Mouse (Mus musculus) right cerebral cortex, postnatal 25 days (tissue): ENCODE data around the gene Cct7.
A peak's percentile ranks its signal among the peaks of the same experiment; 100 is the strongest.

Experiments
- DNase-seq: peaks from one replicate; pipeline ENCODE4 v3.0.0; 2022

Gene Cct7

GRCm38 (mm10) chr6:85452816-85453215 is 1.5 kb downstream of the Cct7 start:
- no peak for DNase-seq

GRCm38 (mm10) chr6:85459621-85460020 is 8.3 kb downstream of the Cct7 start:
- no peak for DNase-seq

GRCm38 (mm10) chr6:85465381-85465780 is 14.1 kb downstream of the Cct7 start:
- DNase-seq = no peak

DNA sequence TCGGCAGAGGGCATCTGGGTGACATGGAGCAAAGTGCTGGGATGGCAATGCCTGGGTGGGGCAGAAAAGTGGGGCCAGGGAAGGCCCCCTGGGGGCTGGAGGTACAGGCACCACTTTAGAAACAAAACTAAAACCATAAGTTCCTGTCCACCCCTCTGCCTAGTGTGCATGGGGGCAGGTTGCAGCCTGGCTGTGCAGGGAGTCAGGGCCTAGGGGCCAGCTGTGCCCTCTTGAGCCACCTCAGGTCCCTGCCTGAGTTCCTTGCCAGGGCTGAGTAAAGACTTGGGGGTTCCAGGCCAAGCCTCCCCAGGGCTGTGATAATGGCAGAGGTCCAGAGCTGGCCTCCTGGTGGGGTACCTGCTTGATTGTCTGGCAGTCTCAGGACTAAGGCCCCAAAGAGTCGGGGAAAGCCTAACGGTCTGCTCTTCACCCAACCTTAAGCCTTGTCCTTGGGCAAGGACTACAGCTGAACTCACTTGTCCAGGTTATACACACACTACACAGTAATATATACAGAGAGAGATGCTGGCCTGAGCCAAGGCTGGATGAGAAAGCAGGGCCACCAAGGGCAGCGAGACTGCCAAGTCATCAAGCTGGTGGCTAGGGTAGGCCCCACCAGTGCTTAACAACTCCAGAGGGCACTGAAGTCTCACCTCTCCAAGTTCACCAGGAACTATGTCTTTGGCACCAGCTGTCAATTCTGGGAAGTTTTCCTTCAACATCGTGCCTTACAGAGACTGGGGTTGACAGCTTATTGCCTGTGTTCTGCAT is 18.5 kb downstream of the Cct7 start:
- no peak for DNase-seq

- DNase-seq = no peak
Measured at GRCm38 (mm10) chr6:85471962-85472361, 20.6 kb downstream of the Cct7 start.

- no peak for DNase-seq
Measured at GRCm38 (mm10) chr6:85472542-85472941, 21.2 kb downstream of the Cct7 start.

DNA sequence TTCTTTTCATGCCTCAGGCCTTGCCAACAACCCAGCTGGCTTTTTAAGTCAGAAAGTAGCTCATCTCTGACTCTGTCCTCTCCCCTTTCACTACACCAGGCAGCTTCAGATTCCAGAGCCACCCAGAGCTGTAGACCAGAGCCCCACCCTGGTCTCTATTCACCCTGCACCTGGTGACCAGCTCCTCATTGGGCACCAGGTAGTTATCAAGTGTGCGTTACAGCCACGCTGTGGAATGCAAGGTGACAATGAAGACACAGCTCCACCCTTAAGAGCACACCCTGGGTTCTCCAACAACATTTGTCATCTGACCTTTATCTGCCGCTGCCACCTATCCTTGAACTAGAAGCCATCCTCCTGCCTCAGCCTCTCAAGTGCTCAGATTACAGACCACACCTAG is 24.3 kb downstream of the Cct7 start:
- no peak for DNase-seq

- DNase-seq = no peak
Measured at GRCm38 (mm10) chr6:85477366-85477917, 26.1 kb downstream of the Cct7 start.

DNA sequence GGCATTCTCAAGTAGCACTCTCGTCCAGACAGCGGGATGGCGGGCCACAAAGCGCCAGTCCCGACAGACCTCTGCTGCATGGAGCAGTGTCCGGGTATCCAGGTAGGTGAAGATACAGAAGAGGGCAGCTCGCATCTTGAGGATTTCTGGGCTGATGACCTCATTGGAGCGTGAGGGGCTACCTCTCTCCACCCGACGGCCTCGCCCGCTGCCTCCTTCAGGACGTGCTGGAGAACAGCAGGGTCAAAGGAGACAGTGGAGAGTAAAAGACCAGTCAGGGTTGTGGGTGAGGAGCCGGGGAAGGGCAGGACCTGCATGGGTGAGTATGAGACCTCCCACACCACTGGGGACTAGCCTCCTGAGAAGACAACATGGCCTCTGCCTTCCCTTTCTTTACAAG is 27.1 kb downstream of the Cct7 start:
- DNase-seq = no peak

DNA sequence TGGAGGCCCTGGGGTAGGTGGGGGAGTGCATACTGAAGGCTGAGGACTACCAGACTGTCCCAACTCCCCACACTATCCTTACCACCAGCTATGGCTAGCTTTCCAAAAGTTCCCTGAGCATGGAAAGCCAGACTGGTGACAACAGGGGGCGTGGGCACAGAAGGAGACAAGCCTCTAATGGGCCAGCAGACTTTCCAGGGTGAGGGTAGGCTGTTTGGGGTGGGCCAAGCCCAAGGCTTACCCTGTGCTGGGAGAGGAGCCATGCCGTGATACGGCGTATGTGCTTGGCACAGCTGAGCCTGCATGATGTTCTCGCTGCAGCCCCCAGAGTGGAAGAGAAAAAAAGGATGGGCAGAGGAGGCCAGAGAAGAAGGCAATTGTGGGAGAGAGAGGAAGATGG is 28.7 kb downstream of the Cct7 start:
- no peak for DNase-seq

- no peak for DNase-seq
Measured at GRCm38 (mm10) chr6:85480685-85481084, 29.4 kb downstream of the Cct7 start.

- no peak for DNase-seq
Measured at GRCm38 (mm10) chr6:85483843-85484721, 32.8 kb downstream of the Cct7 start.

DNA sequence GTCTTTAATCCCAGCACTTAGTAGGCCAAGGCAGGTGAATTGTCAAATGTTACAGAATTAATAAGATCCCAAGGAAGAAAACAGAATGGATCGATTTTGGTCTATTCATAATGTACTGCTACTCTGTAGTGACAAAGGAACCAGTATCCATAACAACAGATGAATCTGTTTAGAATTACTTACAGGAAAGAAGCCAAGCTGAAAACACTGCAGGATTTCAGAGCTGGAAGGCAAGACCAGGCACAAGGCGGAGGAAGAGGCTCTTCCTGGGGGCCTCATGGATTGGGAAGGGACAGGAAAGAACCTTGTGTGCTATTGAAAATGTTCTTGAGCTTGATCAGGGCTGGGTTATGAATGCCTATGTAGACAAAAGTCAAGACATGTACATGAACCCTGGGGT is 34.4 kb downstream of the Cct7 start:
- no peak for DNase-seq

- DNase-seq = no peak
Measured at GRCm38 (mm10) chr6:85488510-85488909, 37.2 kb downstream of the Cct7 start.

DNA sequence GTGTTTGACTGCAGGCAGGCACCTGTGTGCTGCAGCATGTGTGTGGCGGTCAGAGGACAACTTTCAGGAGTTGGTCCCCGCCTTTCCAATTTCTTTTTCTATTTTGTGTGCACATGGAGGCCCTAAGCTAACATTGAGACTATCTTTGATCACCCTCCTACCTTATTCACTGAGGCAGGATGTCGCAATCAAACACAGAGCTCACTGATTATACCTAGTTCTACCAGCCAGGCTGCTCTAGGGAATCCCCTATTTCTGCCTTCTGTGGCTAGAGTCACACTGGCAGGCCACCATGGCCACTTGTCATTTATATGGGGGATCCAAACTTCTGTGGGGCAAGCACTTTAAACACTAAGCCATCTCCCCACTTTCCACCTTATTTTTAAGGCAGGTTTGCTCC is 38.4 kb downstream of the Cct7 start:
- no peak for DNase-seq

GRCm38 (mm10) chr6:85490252-85490651 is 38.9 kb downstream of the Cct7 start:
- no peak for DNase-seq

- DNase-seq = no peak
Measured at GRCm38 (mm10) chr6:85491606-85492005, 40.3 kb downstream of the Cct7 start.

DNA sequence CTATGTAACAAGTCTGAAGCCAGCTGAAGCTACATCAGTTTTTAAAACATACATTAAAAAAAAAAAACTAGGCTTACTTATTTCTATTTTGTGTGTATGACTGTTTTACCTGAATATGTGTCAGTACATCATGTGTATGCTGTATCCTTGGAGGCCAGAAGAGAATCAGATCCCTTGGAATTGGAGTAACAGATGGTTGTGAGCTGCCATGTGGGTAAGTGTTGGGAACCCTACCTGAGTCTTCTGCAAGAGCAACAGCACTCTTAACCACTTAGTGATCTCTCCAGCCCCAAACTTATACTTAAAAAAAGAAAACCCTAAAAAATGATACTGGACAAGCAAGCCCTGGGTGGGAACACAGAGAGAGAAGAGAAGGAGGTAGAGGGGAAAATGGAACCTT is 45.7 kb downstream of the Cct7 start:
- no peak for DNase-seq

GRCm38 (mm10) chr6:85498147-85498546 is 46.8 kb downstream of the Cct7 start:
- no peak for DNase-seq

GRCm38 (mm10) chr6:85500416-85500815 is 49.1 kb downstream of the Cct7 start:
- no peak for DNase-seq

GRCm38 (mm10) chr6:85501571-85502102 is 50.3 kb downstream of the Cct7 start:
- no peak for DNase-seq

GRCm38 (mm10) chr6:85502103-85502910 is 51.0 kb downstream of the Cct7 start:
- DNase-seq = peak; percentile 64

DNA sequence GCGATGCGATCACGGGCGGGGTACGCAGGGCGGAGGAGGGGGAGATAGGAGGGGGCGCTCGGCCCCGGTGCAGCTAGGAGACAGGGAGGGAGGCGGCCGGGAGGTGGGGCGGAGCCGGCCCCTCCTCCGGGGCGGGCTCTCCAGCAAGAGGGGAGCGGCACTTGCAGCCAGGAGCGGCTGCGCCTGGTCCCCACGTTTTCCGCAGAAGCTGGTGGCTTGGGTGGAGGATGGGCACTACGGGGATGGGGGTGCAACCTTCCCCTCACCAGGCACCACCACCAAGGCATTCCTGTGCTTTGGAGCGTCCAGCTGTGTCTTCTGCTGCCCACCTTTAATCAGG is 51.6 kb downstream of the Cct7 start, which contains the start of gene Fbxo41:
Gene Fbxo41, minus strand, starts transcription at position 84 of the 340 bp plus-strand sequence.
- peak; percentile 86 for DNase-seq
